In genomic region chr10:112481461-112481860, GRCm38 (mm10) we compare ENCODE assay signal across 26 mouse cellular contexts.
DNase-seq lines count a peak whose midpoint lies in the region; ATAC-seq and TF ChIP-seq lines count a peak whose summit lies in the region.
"Had no signal": no experiment of that assay in that cellular context is flagged by ENCODE, and none has a peak within 500 bp of the region (broad histone marks: within the 10 kb centered on the region; RNA-seq: fewer than 3 reads in every experiment).

No protein-coding gene starts in this region.

- no peak for TF ChIP-seq CTCF in midbrain, postnatal 0 days (IDR thresholded peaks at IDR 0.05)
- TF ChIP-seq CTCF in left cerebral cortex, adult 2 months (IDR thresholded peaks at IDR 0.05): no peak

- H3K4me3 ChIP-seq in midbrain, postnatal 0 days (ENCODE audit: low read depth, low read length): no peak overlapping the region
- no peak overlapping the region for H3K4me3 ChIP-seq in midbrain, embryonic 16.5 days (ENCODE audit: low read depth, low read length)
- no peak overlapping the region for H3K4me3 ChIP-seq in left cerebral cortex, adult 2 months
- no peak overlapping the region for H3K4me3 ChIP-seq in intestine, embryonic 15.5 days (replicated peaks)
- H3K4me3 ChIP-seq: forebrain, embryonic 10.5 days; hindbrain, embryonic 15.5 days; liver, embryonic 13.5 days; midbrain, embryonic 12.5 days; neural tube, embryonic 12.5 days had no signal

- no peak overlapping the region for H3K27ac ChIP-seq in midbrain, postnatal 0 days (ENCODE audit: low read depth, low read length)
- no peak overlapping the region for H3K27ac ChIP-seq in midbrain, embryonic 16.5 days (ENCODE audit: low read length)
- H3K27ac ChIP-seq in left cerebral cortex, adult 2 months: peak overlapping the region; percentile 75
- H3K27ac ChIP-seq in intestine, embryonic 15.5 days: no peak overlapping the region
- H3K27ac ChIP-seq: forebrain, embryonic 10.5 days; hindbrain, embryonic 15.5 days; liver, embryonic 13.5 days; midbrain, embryonic 12.5 days; neural tube, embryonic 12.5 days had no signal

- H3K27me3 ChIP-seq in midbrain, postnatal 0 days (ENCODE audit: insufficient read depth, low read length): no peaks in the 10 kb centered on the region
- H3K27me3 ChIP-seq in midbrain, embryonic 16.5 days (ENCODE audit: control insufficient read depth, insufficient read depth, low read depth, low read length): no peaks in the 10 kb centered on the region
- no peaks in the 10 kb centered on the region for H3K27me3 ChIP-seq in intestine, embryonic 15.5 days (replicated peaks)
- H3K27me3 ChIP-seq: hindbrain, embryonic 15.5 days; liver, embryonic 13.5 days; midbrain, embryonic 12.5 days; neural tube, embryonic 12.5 days had no signal

- DNase-seq in frontal cortex, postnatal 14 days (ENCODE audit: low spot score in 2 of 2): no peak
- no peak for DNase-seq in midbrain, postnatal 0 days (ENCODE audit: low spot score)
- peak; percentile 42 to 47 for DNase-seq in left cerebral cortex, adult 2 months (ENCODE audit: extremely low spot score in 1 of 2, low spot score in 2 of 2)
- peak; percentile 63 for DNase-seq in telencephalon, adult 2 months (ENCODE audit: low read depth, low spot score)
- DNase-seq: adrenal gland, postnatal 25 days; cerebellum, adult 11 months; cerebellum, postnatal 10 days; gastrocnemius, postnatal 10 days; heart, adult 11 months; kidney, adult 9 months; kidney, postnatal 25 days; liver, embryonic 13.5 days; lung, adult 2 months; lung, postnatal 14 days; spleen, adult 18-20 months; thymus, postnatal 14 days had no signal

- ATAC-seq in frontal cortex, adult (ENCODE audit: low TSS enrichment): peak; percentile 64
- 0 out of 2 replicates have a peak, but pooled peaks have one; percentile 10 for ATAC-seq in midbrain, postnatal 0 days (ENCODE audit: low FRiP score)
- no peak for ATAC-seq in midbrain, embryonic 16.5 days
- ATAC-seq in intestine, embryonic 15.5 days: no peak
- ATAC-seq: CD4-positive, CD25-positive, alpha-beta regulatory T cell, adult 4 months; intestine, embryonic 16.5 days had no signal

- H3K9me3 ChIP-seq in midbrain, postnatal 0 days (ENCODE audit: low read length): no peaks in the 10 kb centered on the region
- H3K9me3 ChIP-seq in midbrain, embryonic 16.5 days (replicated peaks; ENCODE audit: control insufficient read depth, low read length, poor library complexity, severe bottlenecking): no peaks in the 10 kb centered on the region
- no peaks in the 10 kb centered on the region for H3K9me3 ChIP-seq in intestine, embryonic 15.5 days
- H3K9me3 ChIP-seq: forebrain, embryonic 10.5 days; hindbrain, embryonic 15.5 days; liver, embryonic 13.5 days; midbrain, embryonic 12.5 days; neural tube, embryonic 12.5 days had no signal

- no peaks in the 10 kb centered on the region for H3K4me1 ChIP-seq in midbrain, postnatal 0 days (ENCODE audit: insufficient read depth, low read length)
- no peaks in the 10 kb centered on the region for H3K4me1 ChIP-seq in midbrain, embryonic 16.5 days (ENCODE audit: control insufficient read depth, insufficient read depth, low read length)
- H3K4me1 ChIP-seq in intestine, embryonic 15.5 days (replicated peaks): no peaks in the 10 kb centered on the region
- H3K4me1 ChIP-seq: hindbrain, embryonic 15.5 days; liver, embryonic 13.5 days; midbrain, embryonic 12.5 days; neural tube, embryonic 12.5 days had no signal

- no peaks in the 10 kb centered on the region for H3K36me3 ChIP-seq in midbrain, postnatal 0 days (ENCODE audit: insufficient read depth, low read length)
- H3K36me3 ChIP-seq in midbrain, embryonic 16.5 days (ENCODE audit: control insufficient read depth, insufficient read depth, low read length): no peaks in the 10 kb centered on the region
- H3K36me3 ChIP-seq in intestine, embryonic 15.5 days: no peaks in the 10 kb centered on the region
- H3K36me3 ChIP-seq: forebrain, embryonic 10.5 days; hindbrain, embryonic 15.5 days; liver, embryonic 13.5 days; midbrain, embryonic 12.5 days; neural tube, embryonic 12.5 days had no signal

- H3K9ac ChIP-seq in midbrain, postnatal 0 days (replicated peaks; ENCODE audit: low read length, poor library complexity, severe bottlenecking): no peak overlapping the region
- no peak overlapping the region for H3K9ac ChIP-seq in midbrain, embryonic 16.5 days (ENCODE audit: low read depth, low read length)
- H3K9ac ChIP-seq in intestine, embryonic 15.5 days: no peak overlapping the region
- H3K9ac ChIP-seq: hindbrain, embryonic 15.5 days; liver, embryonic 13.5 days; midbrain, embryonic 12.5 days; neural tube, embryonic 12.5 days had no signal

- intact Hi-C loops in left cerebral cortex, adult 2 months (cut with DNase I): loop anchor here (1.0 to 10.0 kb wide), 4 partner anchors 129 to 277 kb away; no protein-coding TSS in a partner anchor

- H3K4me2 ChIP-seq in midbrain, postnatal 0 days (ENCODE audit: low read depth, low read length, poor library complexity, severe bottlenecking): no peak overlapping the region
- no peak overlapping the region for H3K4me2 ChIP-seq in midbrain, embryonic 16.5 days (ENCODE audit: low read length)
- no peak overlapping the region for H3K4me2 ChIP-seq in intestine, embryonic 15.5 days (replicated peaks)
- H3K4me2 ChIP-seq: heart, embryonic 11.5 days; hindbrain, embryonic 15.5 days; liver, embryonic 13.5 days; midbrain, embryonic 12.5 days; neural tube, embryonic 12.5 days had no signal

- WGBS in midbrain, postnatal 0 days: 63% methylated on average over 2 of the region's 2 CpGs
- 81% methylated on average over 2 of the region's 2 CpGs for WGBS in midbrain, embryonic 16.5 days
- WGBS in intestine, embryonic 15.5 days: 90% methylated on average over 2 of the region's 2 CpGs

Comparison
In these comparisons a context has a peak if more than half of its experiments do, and no peak if none do; other contexts are left out.
1. ATAC-seq: peak in frontal cortex, adult (single experiment) and midbrain, postnatal 0 days (single experiment); none in midbrain, embryonic 16.5 days (single experiment) and intestine, embryonic 15.5 days (single experiment).
2. DNase-seq: peak in left cerebral cortex, adult 2 months (2 of 2) and telencephalon, adult 2 months (single experiment); none in frontal cortex, postnatal 14 days (0 of 2) and midbrain, postnatal 0 days (single experiment).